Mouse (Mus musculus) bone marrow macrophage, adult 2 months (primary cell): Measurements from ENCODE around the gene Kif3c. TPM values are rescaled to one million over a fixed set of nuclear protein-coding genes. Genes with fewer than 3 reads are reported as not detected.

Experiments
- H3K27ac ChIP-seq: 2 replicates; pipeline ENCODE4 v1.5.1; 2012; ENCODE audit warnings: low read depth, low read length; ENCODE audit not compliant: insufficient read depth
- H3K4me1 ChIP-seq: 2 replicates; pipeline ENCODE4 v1.6.1; 2012; ENCODE audit warnings: low read length; ENCODE audit not compliant: control insufficient read depth, insufficient read depth
- H3K4me3 ChIP-seq: 2 replicates; pipeline ENCODE4 v1.5.1; 2012; ENCODE audit warnings: mild to moderate bottlenecking, low read length, moderate library complexity; ENCODE audit not compliant: insufficient read depth
- CTCF ChIP-seq: IDR thresholded peaks from 2 replicates; pipeline ENCODE4 v1.5.1; 2012; ENCODE audit warnings: low read depth, mild to moderate bottlenecking, low read length, moderate library complexity
- POLR2A ChIP-seq: IDR thresholded peaks from 2 replicates; pipeline ENCODE4 v1.6.1; 2012; ENCODE audit warnings: mild to moderate bottlenecking, low read depth, low read length, borderline replicate concordance
- polyA plus RNA-seq: library from polyadenylated mRNA; stranded (reverse); fragments of >200 nt; gene quantifications from 2 replicates; pipeline ENCODE4 v1.2.4, GENCODE M21; 2012; ENCODE audit not compliant: missing spikeins, insufficient read depth, insufficient read length

Gene Kif3c
- polyA plus RNA-seq: 22.0 and 24.7 TPM in 2 replicates

- Histone ChIP-seq H3K27ac (peak within 1 kb of the TSS; percentile 34), H3K4me3 (peak within 1 kb of the TSS; percentile 87), H3K4me1 (peaks cover 40% of the 10 kb centered on the region)
- TF ChIP-seq CTCF: no peak
- no peak for TF ChIP-seq POLR2A
Observed at GRCm38 (mm10) chr12:3364508-3365448, at the start of gene Kif3c. Gene Kif3c (plus strand): TSS chr12:3365132.

- no peak overlapping the region for H3K27ac ChIP-seq
- peaks cover 2% of the 10 kb centered on the region; the same call in 1 of the 2 replicates for H3K4me1 ChIP-seq
- TF ChIP-seq CTCF: no peak
- TF ChIP-seq POLR2A: no peak
- H3K4me3 ChIP-seq: no peak overlapping the region
Observed at GRCm38 (mm10) chr12:3316083-3316482, 48.8 kb upstream of the Kif3c start.

GRCm38 (mm10) chr12:3316937-3317336, 48.0 kb upstream of the Kif3c start:
- no peak overlapping the region for H3K27ac ChIP-seq
- no peak for TF ChIP-seq POLR2A
- TF ChIP-seq CTCF: no peak
- H3K4me3 ChIP-seq: no peak overlapping the region
- H3K4me1 ChIP-seq: peaks cover 5% of the 10 kb centered on the region

GRCm38 (mm10) chr12:3319377-3319776, 45.6 kb upstream of the Kif3c start:
- TF ChIP-seq CTCF (no peak), POLR2A (no peak)
- Histone ChIP-seq H3K4me3 (no peak overlapping the region), H3K4me1 (peaks cover 18% of the 10 kb centered on the region), H3K27ac (no peak overlapping the region)

GRCm38 (mm10) chr12:3323241-3323640, 41.7 kb upstream of the Kif3c start:
- Histone ChIP-seq H3K4me3 (no peak overlapping the region), H3K4me1 (peaks cover 18% of the 10 kb centered on the region), H3K27ac (no peak overlapping the region)
- TF ChIP-seq CTCF (no peak), POLR2A (no peak)

GRCm38 (mm10) chr12:3325232-3325631, 39.7 kb upstream of the Kif3c start:
- no peak for TF ChIP-seq CTCF
- no peak for TF ChIP-seq POLR2A
- Histone ChIP-seq H3K4me3 (no peak overlapping the region), H3K4me1 (peaks cover 18% of the 10 kb centered on the region), H3K27ac (no peak overlapping the region)

GRCm38 (mm10) chr12:3329677-3330076, 35.3 kb upstream of the Kif3c start:
- TF ChIP-seq CTCF (no peak), POLR2A (no peak)
- no peak overlapping the region for H3K4me3 ChIP-seq
- no peaks in the 10 kb centered on the region for H3K4me1 ChIP-seq
- no peak overlapping the region for H3K27ac ChIP-seq

GRCm38 (mm10) chr12:3338931-3339330, 26.0 kb upstream of the Kif3c start:
- H3K4me1 ChIP-seq: peaks cover 13% of the 10 kb centered on the region
- no peak overlapping the region for H3K4me3 ChIP-seq
- TF ChIP-seq POLR2A (no peak), CTCF (no peak)
- no peak overlapping the region for H3K27ac ChIP-seq

GRCm38 (mm10) chr12:3344155-3344554, 20.8 kb upstream of the Kif3c start:
- Histone ChIP-seq H3K4me1 (peaks cover 26% of the 10 kb centered on the region), H3K4me3 (no peak overlapping the region)

GRCm38 (mm10) chr12:3345038-3345437, 19.9 kb upstream of the Kif3c start:
- Histone ChIP-seq H3K4me3 (no peak overlapping the region), H3K4me1 (peaks cover 28% of the 10 kb centered on the region), H3K27ac (no peak overlapping the region)
- no peak for TF ChIP-seq POLR2A
- no peak for TF ChIP-seq CTCF

More at GRCm38 (mm10) chr12:3344155-3344554, 20.8 kb upstream of the Kif3c start:
- TF ChIP-seq POLR2A: no peak
- no peak for TF ChIP-seq CTCF
- H3K27ac ChIP-seq: no peak overlapping the region
